Mouse (Mus musculus) lung, adult 2 months (tissue): ENCODE data around the gene Zcchc14.

Experiments
- CTCF ChIP-seq: fragments of 200-500 bp; IDR thresholded peaks from 2 replicates; pipeline ENCODE4 v1.5.1; 2011; ENCODE audit warnings: mild to moderate bottlenecking, low read length, control low read depth; ENCODE audit not compliant: insufficient read depth
- POLR2A ChIP-seq: fragments of 200-500 bp; IDR thresholded peaks from 2 replicates; pipeline ENCODE4 v1.6.1; 2011; ENCODE audit warnings: low read depth, mild to moderate bottlenecking, control low read depth, low read length, borderline replicate concordance; ENCODE audit errors: extremely low read depth

DNA sequence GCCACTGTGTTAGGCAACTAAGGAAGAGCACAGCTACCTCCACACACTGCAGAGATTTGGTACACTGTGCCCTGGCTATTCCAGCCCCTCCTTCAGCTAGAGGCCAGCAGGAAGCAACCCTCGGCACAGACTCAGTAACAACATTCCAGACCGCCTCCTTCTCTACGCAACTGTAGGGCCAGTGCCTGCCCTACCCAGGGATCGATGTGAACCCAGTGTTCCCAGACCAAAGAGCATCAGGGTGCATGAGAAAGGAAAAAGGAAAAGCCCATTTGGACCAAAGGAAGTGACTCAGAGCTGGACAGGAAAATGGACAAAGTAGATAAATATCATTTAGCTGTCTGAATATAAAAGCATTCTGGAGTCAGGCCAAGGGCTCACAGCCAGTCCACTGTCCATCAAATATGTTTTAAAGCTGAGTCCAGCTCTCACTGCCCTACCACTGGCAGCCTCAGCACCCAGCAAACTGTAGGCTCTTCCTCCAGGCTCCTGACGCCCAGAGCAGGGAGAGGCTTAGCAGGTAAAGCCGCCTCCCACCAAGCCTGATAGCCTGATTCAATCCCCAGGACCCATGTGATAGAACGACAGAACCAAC is 33.2 kb downstream of the Zcchc14 start:
- TF ChIP-seq POLR2A (peak; percentile 53; the same call in 1 of the 2 replicates), CTCF (no peak)
